Mouse (Mus musculus): ENCODE results near the gene Trappc10. TPM values are rescaled to one million over a fixed set of nuclear protein-coding genes. Genes with fewer than 3 reads are reported as not detected.

The Trappc10 gene
- polyA plus RNA-seq, 1 experiment from 2014 or later = 21.7 TPM

DNA sequence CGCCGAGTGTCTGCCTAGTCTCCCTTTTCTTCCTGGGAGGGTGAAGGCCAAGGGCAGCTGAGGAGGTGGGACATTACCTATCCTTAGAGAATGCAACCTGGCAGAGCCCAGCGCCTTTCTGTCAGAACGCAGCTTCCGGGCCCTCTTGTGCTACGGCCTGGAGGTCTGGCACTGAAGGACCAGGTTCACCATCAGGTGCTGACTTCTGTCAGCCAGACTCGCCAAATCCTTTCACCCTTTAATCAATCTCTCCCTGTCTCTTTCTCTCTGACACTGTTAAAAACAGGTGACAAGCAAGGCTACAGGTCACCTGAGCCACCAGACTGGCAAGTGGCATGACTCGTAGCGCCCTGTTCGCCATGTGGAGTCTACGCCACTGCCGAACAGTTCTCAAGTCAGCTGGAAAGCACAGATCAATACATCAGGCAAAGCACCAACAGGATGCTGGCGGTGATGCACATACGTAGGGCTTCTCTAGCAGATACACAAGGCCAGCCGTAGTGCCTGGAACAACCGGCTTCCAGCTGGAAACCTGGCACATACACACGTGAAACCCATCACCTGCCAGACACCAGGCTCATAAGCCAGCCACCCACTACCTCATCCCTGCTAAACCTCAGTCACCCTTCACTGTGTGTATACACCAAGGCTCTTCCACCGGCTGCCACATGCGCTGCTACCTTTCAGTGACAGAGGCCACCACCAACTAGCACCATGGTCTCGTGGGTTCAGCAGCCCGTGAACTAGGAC lies 79.0 kb downstream of the Trappc10 start:
- Histone ChIP-seq H3K4me2 (replicated peaks) (no peak overlapping the region), H3K4me3 (no peak overlapping the region), H3K4me1 (peaks cover 16% of the 10 kb centered on the region), H3K27ac (replicated peaks) (no peak overlapping the region), H3K36me3 (peaks cover 63% of the 10 kb centered on the region), H3K27me3 (no peaks in the 10 kb centered on the region), H3K9ac (replicated peaks) (no peak overlapping the region), H3K9me3 (no peaks in the 10 kb centered on the region)
- ATAC-seq (ENCODE audit: low FRiP score, low read depth) = no peak
- WGBS = 92% methylated on average over 21 of the region's 21 CpGs

GRCm38 (mm10) chr10:78164786-78165185 lies 79.7 kb downstream of the Trappc10 start:
- no peak overlapping the region for H3K4me3 ChIP-seq
- no peak overlapping the region for H3K9ac ChIP-seq (replicated peaks)
- H3K4me1 ChIP-seq = peaks cover 14% of the 10 kb centered on the region
- no peaks in the 10 kb centered on the region for H3K9me3 ChIP-seq
- ATAC-seq (ENCODE audit: low FRiP score, low read depth) = no peak
- H3K27ac ChIP-seq (replicated peaks) = no peak overlapping the region
- H3K27me3 ChIP-seq = no peaks in the 10 kb centered on the region
- WGBS = 91% methylated on average over 12 of the region's 12 CpGs
- H3K4me2 ChIP-seq (replicated peaks) = no peak overlapping the region
- peaks cover 63% of the 10 kb centered on the region for H3K36me3 ChIP-seq

GRCm38 (mm10) chr10:78163923-78164322 lies 80.5 kb downstream of the Trappc10 start:
- Histone ChIP-seq H3K27me3 (no peaks in the 10 kb centered on the region), H3K4me2 (replicated peaks) (no peak overlapping the region), H3K4me1 (peaks cover 16% of the 10 kb centered on the region), H3K36me3 (peaks cover 63% of the 10 kb centered on the region), H3K9ac (replicated peaks) (no peak overlapping the region), H3K27ac (replicated peaks) (no peak overlapping the region), H3K4me3 (no peak overlapping the region), H3K9me3 (no peaks in the 10 kb centered on the region)
- 43% methylated on average over 4 of the region's 4 CpGs for WGBS
- ATAC-seq (ENCODE audit: low FRiP score, low read depth) = no peak; the same call in 1 of the 2 replicates

DNA sequence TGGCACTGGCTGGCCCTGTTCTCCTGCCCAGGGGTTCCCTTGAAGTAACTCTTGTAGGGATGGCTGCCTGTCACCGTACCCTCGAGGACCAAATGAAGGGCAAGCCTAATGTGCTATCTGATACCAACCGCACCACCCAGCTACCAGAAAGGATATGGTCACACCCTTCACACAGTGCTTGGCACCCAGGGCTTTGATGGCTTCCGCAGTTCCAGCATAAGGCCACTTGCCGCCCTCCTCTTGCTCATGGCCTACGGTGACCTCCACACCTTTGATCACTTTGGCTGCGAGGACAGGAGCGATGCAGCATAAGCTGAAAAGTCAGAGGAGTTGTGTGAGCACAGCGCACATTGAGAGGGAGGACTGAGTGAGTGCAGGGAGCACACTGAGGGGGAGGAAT lies 81.2 kb downstream of the Trappc10 start:
- Histone ChIP-seq H3K9me3 (no peaks in the 10 kb centered on the region), H3K27me3 (no peaks in the 10 kb centered on the region), H3K9ac (replicated peaks) (no peak overlapping the region), H3K36me3 (peaks cover 63% of the 10 kb centered on the region), H3K4me1 (peaks cover 10% of the 10 kb centered on the region), H3K4me3 (no peak overlapping the region), H3K27ac (replicated peaks) (no peak overlapping the region), H3K4me2 (replicated peaks) (no peak overlapping the region)
- 93% methylated on average over 9 of the region's 9 CpGs for WGBS
- no peak for ATAC-seq (ENCODE audit: low FRiP score, low read depth)

- Histone ChIP-seq H3K9me3 (no peaks in the 10 kb centered on the region), H3K4me2 (replicated peaks) (no peak overlapping the region), H3K9ac (replicated peaks) (no peak overlapping the region), H3K36me3 (peaks cover 63% of the 10 kb centered on the region), H3K27ac (replicated peaks) (no peak overlapping the region), H3K4me1 (peaks cover 8% of the 10 kb centered on the region), H3K4me3 (no peak overlapping the region), H3K27me3 (no peaks in the 10 kb centered on the region)
- 93% methylated on average over 12 of the region's 12 CpGs for WGBS
- no peak for ATAC-seq (ENCODE audit: low FRiP score, low read depth)
Observed at GRCm38 (mm10) chr10:78162646-78163045, 81.8 kb downstream of the Trappc10 start.

- Histone ChIP-seq H3K4me2 (replicated peaks) (no peak overlapping the region), H3K9me3 (no peaks in the 10 kb centered on the region), H3K4me1 (peaks cover 8% of the 10 kb centered on the region), H3K27ac (replicated peaks) (no peak overlapping the region), H3K4me3 (no peak overlapping the region), H3K36me3 (peaks cover 49% of the 10 kb centered on the region), H3K9ac (replicated peaks) (no peak overlapping the region), H3K27me3 (no peaks in the 10 kb centered on the region)
- ATAC-seq (ENCODE audit: low FRiP score, low read depth) = no peak
- 85% methylated on average over 8 of the region's 8 CpGs for WGBS
Observed at GRCm38 (mm10) chr10:78161096-78161495, 83.3 kb downstream of the Trappc10 start.

- ATAC-seq (ENCODE audit: low FRiP score, low read depth) = peak; percentile 7; the same call in 1 of the 2 replicates
- WGBS = 90% methylated on average over 16 of the region's 16 CpGs
- H3K9ac ChIP-seq (replicated peaks) = no peak overlapping the region
- H3K9me3 ChIP-seq = no peaks in the 10 kb centered on the region
- no peak overlapping the region for H3K4me2 ChIP-seq (replicated peaks)
- peaks cover 8% of the 10 kb centered on the region for H3K4me1 ChIP-seq
- H3K27ac ChIP-seq (replicated peaks) = no peak overlapping the region
- H3K36me3 ChIP-seq = peaks cover 43% of the 10 kb centered on the region
- no peaks in the 10 kb centered on the region for H3K27me3 ChIP-seq
- H3K4me3 ChIP-seq = no peak overlapping the region
Observed at GRCm38 (mm10) chr10:78160369-78161095, 83.9 kb downstream of the Trappc10 start.

- H3K4me1 ChIP-seq = peaks cover 8% of the 10 kb centered on the region
- peak overlapping the region; percentile 39 for H3K4me2 ChIP-seq (replicated peaks)
- no peak overlapping the region for H3K27ac ChIP-seq (replicated peaks)
- no peak overlapping the region for H3K9ac ChIP-seq (replicated peaks)
- no peaks in the 10 kb centered on the region for H3K27me3 ChIP-seq
- no peak overlapping the region for H3K4me3 ChIP-seq
- 4% methylated on average over 7 of the region's 7 CpGs for WGBS
- ATAC-seq (ENCODE audit: low FRiP score, low read depth) = peak; percentile 62
- H3K9me3 ChIP-seq = no peaks in the 10 kb centered on the region
- H3K36me3 ChIP-seq = peaks cover 37% of the 10 kb centered on the region
Observed at GRCm38 (mm10) chr10:78159906-78160305, 84.5 kb downstream of the Trappc10 start.

DNA sequence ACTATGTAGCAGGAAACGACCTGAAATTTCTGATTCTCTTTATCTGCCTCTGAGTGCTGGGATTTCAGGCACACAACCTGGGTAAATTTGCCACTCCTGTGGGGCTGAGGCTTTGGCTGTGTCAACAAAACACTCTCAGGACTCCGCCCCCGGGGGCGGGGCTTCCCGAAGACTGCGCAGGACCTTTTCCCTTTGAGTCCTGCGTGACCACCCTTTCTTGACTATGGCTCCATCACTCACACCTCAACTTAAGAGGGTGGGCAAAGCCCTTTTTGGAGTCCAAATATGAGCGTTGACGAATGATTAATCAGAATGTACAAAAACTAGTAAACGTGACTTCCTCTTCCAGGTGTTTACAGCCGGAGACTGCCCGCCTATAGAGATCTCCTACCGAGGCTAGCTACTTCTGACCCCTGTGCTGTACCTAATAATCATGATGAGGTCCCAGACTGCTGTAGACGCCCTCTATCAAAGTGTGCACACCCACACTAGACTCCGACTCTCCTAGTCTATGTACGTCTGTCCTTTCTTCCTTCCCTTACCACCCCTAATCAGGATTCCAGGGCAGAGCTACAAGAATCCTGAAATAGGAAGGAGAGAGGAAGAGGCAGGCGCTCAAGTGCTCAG lies 85.1 kb downstream of the Trappc10 start:
- H3K27ac ChIP-seq (replicated peaks) = no peak overlapping the region
- peak overlapping the region; percentile 39 for H3K4me2 ChIP-seq (replicated peaks)
- H3K27me3 ChIP-seq = no peaks in the 10 kb centered on the region
- 19% methylated on average over 17 of the region's 17 CpGs for WGBS
- no peaks in the 10 kb centered on the region for H3K9me3 ChIP-seq
- peaks cover 31% of the 10 kb centered on the region for H3K36me3 ChIP-seq
- H3K9ac ChIP-seq (replicated peaks) = no peak overlapping the region
- peak; percentile 39; the same call in 1 of the 2 replicates for ATAC-seq (ENCODE audit: low FRiP score, low read depth)
- H3K4me1 ChIP-seq = peaks cover 8% of the 10 kb centered on the region
- H3K4me3 ChIP-seq = no peak overlapping the region

DNA sequence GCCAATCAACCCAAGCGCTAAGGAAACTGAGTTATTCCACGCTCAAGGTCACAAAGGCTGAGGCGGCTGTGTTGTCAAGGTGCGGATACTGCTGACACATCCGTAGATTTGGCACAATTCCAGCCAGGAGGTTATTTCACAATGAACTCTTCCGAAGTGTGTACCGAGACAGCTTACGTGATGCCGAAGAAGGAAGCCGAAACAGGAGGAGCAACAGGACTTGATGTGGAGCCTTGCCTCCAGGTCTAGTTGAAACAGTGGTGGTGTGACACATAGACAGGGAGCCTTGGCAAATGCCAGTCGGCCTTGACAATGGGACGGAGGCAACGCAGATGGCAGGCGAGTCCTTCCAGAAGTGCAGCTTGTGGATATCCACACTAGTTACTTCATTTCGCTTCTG lies 86.4 kb downstream of the Trappc10 start:
- Histone ChIP-seq H3K4me1 (peaks cover 8% of the 10 kb centered on the region), H3K9me3 (no peaks in the 10 kb centered on the region), H3K36me3 (peaks cover 22% of the 10 kb centered on the region), H3K27ac (replicated peaks) (no peak overlapping the region), H3K27me3 (no peaks in the 10 kb centered on the region), H3K4me2 (replicated peaks) (no peak overlapping the region), H3K9ac (replicated peaks) (no peak overlapping the region), H3K4me3 (no peak overlapping the region)
- WGBS = 91% methylated on average over 15 of the region's 15 CpGs
- no peak for ATAC-seq (ENCODE audit: low FRiP score, low read depth)

- H3K4me1 ChIP-seq = peaks cover 8% of the 10 kb centered on the region
- no peak overlapping the region for H3K4me3 ChIP-seq
- WGBS = 81% methylated on average over 6 of the region's 6 CpGs
- H3K36me3 ChIP-seq = peaks cover 11% of the 10 kb centered on the region; the same call in 1 of the 2 replicates
- no peaks in the 10 kb centered on the region for H3K9me3 ChIP-seq
- H3K9ac ChIP-seq (replicated peaks) = no peak overlapping the region
- no peak overlapping the region for H3K27ac ChIP-seq (replicated peaks)
- no peaks in the 10 kb centered on the region for H3K27me3 ChIP-seq
- ATAC-seq (ENCODE audit: low FRiP score, low read depth) = no peak
- no peak overlapping the region for H3K4me2 ChIP-seq (replicated peaks)
Observed at GRCm38 (mm10) chr10:78156926-78157325, 87.5 kb downstream of the Trappc10 start.
